Mouse (Mus musculus) CH12.LX (cell line): ENCODE data around the gene D1Pas1. TPM values are rescaled to one million over a fixed set of nuclear protein-coding genes. Genes with fewer than 3 reads are reported as not detected.

ENCODE experiments used
- DNase-seq: peaks from one replicate; pipeline ENCODE4 v3.0.0-alpha.2; 2013; ENCODE audit errors: extremely low read depth
- H3K27ac ChIP-seq: 2 replicates; pipeline ENCODE4 v1.5.1; 2012; ENCODE audit warnings: low read depth, mild to moderate bottlenecking, control low read depth, moderate library complexity; ENCODE audit not compliant: insufficient read depth
- H3K27me3 ChIP-seq: replicated peaks from 2 replicates; pipeline ENCODE3; 2012; ENCODE audit warnings: inconsistent platforms
- H3K36me3 ChIP-seq, 2 experiments: replicated peaks in 1 of 2; 2 replicates each; pipeline versions ENCODE3 to v1.6.1; 2012; ENCODE audit warnings: inconsistent platforms in 1 of 2, low read length in 1 of 2, mild to moderate bottlenecking in 1 of 2, mixed read lengths in 1 of 2, moderate library complexity in 1 of 2; ENCODE audit not compliant: control insufficient read depth in 1 of 2, insufficient read depth in 1 of 2
- H3K4me1 ChIP-seq, 2 experiments: 2 replicates each; pipeline ENCODE4 v1.6.1; 2012; ENCODE audit warnings: inconsistent platforms in 1 of 2, moderate library complexity in 1 of 2; ENCODE audit not compliant: insufficient read depth in 2 of 2, control insufficient read depth in 1 of 2
- H3K4me2 ChIP-seq: 2 replicates; pipeline ENCODE4 v1.6.1; 2012; ENCODE audit warnings: low read depth, mild to moderate bottlenecking, control low read depth; ENCODE audit not compliant: poor library complexity, insufficient read depth, severe bottlenecking
- H3K4me3 ChIP-seq, 3 experiments: fragments of 150-350 bp in 1 of 3; sonication (generic) in 1 of 3; replicated peaks in 1 of 3; 2 replicates each; pipeline versions ENCODE3 to v1.5.1; 2011 to 2012; ENCODE audit warnings: low read depth in 2 of 3, low read length in 2 of 3, mild to moderate bottlenecking in 2 of 3, moderate library complexity in 2 of 3, control low read depth in 1 of 3, improper control_type of control experiment in 1 of 3, inconsistent platforms in 1 of 3, mixed read lengths in 1 of 3; ENCODE audit not compliant: poor library complexity in 1 of 3
- H3K79me2 ChIP-seq: replicated peaks from 2 replicates; pipeline ENCODE4 v1.6.1; 2012; ENCODE audit warnings: mild to moderate bottlenecking, moderate library complexity; ENCODE audit not compliant: control insufficient read depth, poor library complexity, insufficient read depth, severe bottlenecking; ENCODE audit errors: extremely low read depth
- H3K9ac ChIP-seq: 2 replicates; pipeline ENCODE4 v1.6.1; 2012; ENCODE audit warnings: low read depth, mild to moderate bottlenecking, control low read depth, moderate library complexity; ENCODE audit not compliant: insufficient read depth
- H3K9me3 ChIP-seq: replicated peaks from 2 replicates; pipeline ENCODE3; 2012; ENCODE audit warnings: low read length, inconsistent platforms, mixed read lengths
- BHLHE40 ChIP-seq: IDR thresholded peaks from 2 replicates; pipeline ENCODE4 v1.6.1; 2011; ENCODE audit warnings: mild to moderate bottlenecking, low read depth, low read length, improper control_type of control experiment
- E2F4 ChIP-seq: IDR thresholded peaks from 2 replicates; pipeline ENCODE4 v1.6.1; 2011; ENCODE audit warnings: low read depth, low read length, improper control_type of control experiment; ENCODE audit not compliant: insufficient replicate concordance
- ELF1 ChIP-seq: IDR thresholded peaks from 2 replicates; pipeline ENCODE4 v1.6.1; 2014; ENCODE audit warnings: low read depth, mild to moderate bottlenecking, inconsistent platforms, low read length, improper control_type of control experiment
- EP300 ChIP-seq: IDR thresholded peaks from 2 replicates; pipeline ENCODE4 v1.6.1; 2011; ENCODE audit warnings: low read length, improper control_type of control experiment
- HCFC1 ChIP-seq: IDR thresholded peaks from 2 replicates; pipeline ENCODE4 v1.6.1; 2012; ENCODE audit warnings: low read depth, mild to moderate bottlenecking, inconsistent platforms, low read length, improper control_type of control experiment
- IRF4 ChIP-seq: IDR thresholded peaks from 2 replicates; pipeline ENCODE4 v1.6.1; 2014; ENCODE audit warnings: low read depth, mild to moderate bottlenecking, inconsistent platforms, low read length, improper control_type of control experiment
- JUN ChIP-seq: IDR thresholded peaks from 2 replicates; pipeline ENCODE4 v1.6.1; 2011; ENCODE audit warnings: low read depth, mild to moderate bottlenecking, low read length, improper control_type of control experiment, moderate library complexity; ENCODE audit not compliant: insufficient read depth
- JUND ChIP-seq: conservative IDR thresholded peaks from 2 replicates; pipeline ENCODE4 v1.6.1; 2011; ENCODE audit warnings: low read depth, low read length, improper control_type of control experiment
- KAT2A ChIP-seq: IDR thresholded peaks from 2 replicates; pipeline ENCODE4 v1.6.1; 2012; ENCODE audit warnings: low read length, improper control_type of control experiment, inconsistent platforms; ENCODE audit not compliant: insufficient replicate concordance
- MAFK ChIP-seq: IDR thresholded peaks from 2 replicates; pipeline ENCODE4 v1.6.1; 2011; ENCODE audit warnings: low read length, improper control_type of control experiment; ENCODE audit not compliant: insufficient replicate concordance
- MAX ChIP-seq: IDR thresholded peaks from 2 replicates; pipeline ENCODE4 v1.6.1; 2011; ENCODE audit warnings: low read length, improper control_type of control experiment
- MAZ ChIP-seq: IDR thresholded peaks from 2 replicates; pipeline ENCODE4 v1.6.1; 2012; ENCODE audit warnings: low read depth, mild to moderate bottlenecking, inconsistent platforms, low read length, improper control_type of control experiment, moderate library complexity
- MEF2A ChIP-seq: IDR thresholded peaks from 2 replicates; pipeline ENCODE4 v1.6.1; 2014; ENCODE audit warnings: low read depth, mild to moderate bottlenecking, inconsistent platforms, low read length, improper control_type of control experiment, borderline replicate concordance
- MXI1 ChIP-seq: IDR thresholded peaks from 2 replicates; pipeline ENCODE4 v1.6.1; 2011; ENCODE audit warnings: mild to moderate bottlenecking, low read depth, low read length, improper control_type of control experiment
- PAX5 ChIP-seq: IDR thresholded peaks from 2 replicates; pipeline ENCODE4 v1.6.1; 2012; ENCODE audit warnings: low read length, inconsistent platforms, mixed read lengths
- POLR2A ChIP-seq: IDR thresholded peaks from 2 replicates; pipeline ENCODE4 v1.6.1; 2011; ENCODE audit warnings: low read depth, mild to moderate bottlenecking, improper control_type of control experiment, low read length
- RAD21 ChIP-seq: IDR thresholded peaks from 2 replicates; pipeline ENCODE4 v1.6.1; 2011; ENCODE audit warnings: low read depth, mild to moderate bottlenecking, low read length, improper control_type of control experiment, moderate library complexity
- RCOR1 ChIP-seq: conservative IDR thresholded peaks from 2 replicates; pipeline ENCODE4 v1.6.1; 2012; ENCODE audit warnings: low read depth, mild to moderate bottlenecking, inconsistent platforms, low read length, improper control_type of control experiment
- SMC3 ChIP-seq: IDR thresholded peaks from 2 replicates; pipeline ENCODE4 v1.6.1; 2011; ENCODE audit warnings: low read depth, low read length, improper control_type of control experiment
- TCF12 ChIP-seq: IDR thresholded peaks from 2 replicates; pipeline ENCODE4 v1.6.1; 2014; ENCODE audit warnings: low read depth, mild to moderate bottlenecking, inconsistent platforms, low read length, improper control_type of control experiment
- USF1 ChIP-seq: IDR thresholded peaks from 2 replicates; pipeline ENCODE4 v1.6.1; 2014; ENCODE audit warnings: low read depth, mild to moderate bottlenecking, inconsistent platforms, low read length, improper control_type of control experiment
- USF2 ChIP-seq: conservative IDR thresholded peaks from 2 replicates; pipeline ENCODE4 v1.6.1; 2011; ENCODE audit warnings: low read depth, low read length, improper control_type of control experiment
- ZC3H11A ChIP-seq: IDR thresholded peaks from 2 replicates; pipeline ENCODE4 v1.6.1; 2012; ENCODE audit warnings: low read depth, mild to moderate bottlenecking, inconsistent platforms, low read length, improper control_type of control experiment
- ZKSCAN1 ChIP-seq: IDR thresholded peaks from 2 replicates; pipeline ENCODE4 v1.6.1; 2012; ENCODE audit warnings: low read depth, inconsistent platforms, low read length, improper control_type of control experiment, borderline replicate concordance
- ZMIZ1 ChIP-seq: IDR thresholded peaks from 2 replicates; pipeline ENCODE4 v1.6.1; 2012; ENCODE audit warnings: low read depth, mild to moderate bottlenecking, inconsistent platforms, low read length, improper control_type of control experiment
- ZNF384 ChIP-seq: IDR thresholded peaks from 2 replicates; pipeline ENCODE4 v1.6.1; 2012; ENCODE audit warnings: low read depth, low read length, improper control_type of control experiment, inconsistent platforms
- dilution Hi-C: fragments of 300-500 bp; cut with MboI; formaldehyde crosslinking; loops from 2 replicates; pipeline ENCODE4 v1.14.3; 2020; ENCODE audit warnings: low sequenced_read_pairs; ENCODE audit not compliant: extremely low pct_unique_long_range_greater_than_20kb, extremely low pct_ligation_motif_present
- in situ Hi-C: fragments of 300-500 bp; cut with MboI; formaldehyde crosslinking; loops from 3 replicates; pipeline ENCODE4 v1.14.3; 2019; ENCODE audit warnings: low sequenced_read_pairs, low pct_ligation_motif_present, low pct_unique_long_range_greater_than_20kb, mixed read lengths
- polyA plus RNA-seq: library from polyadenylated mRNA; unstranded; fragments of >175 nt; gene quantifications from 2 replicates; pipeline ENCODE4 v1.2.1, GENCODE M21; 2012; ENCODE audit warnings: low read depth; ENCODE audit not compliant: insufficient read length
- total RNA-seq, 2 experiments: library from RNA; depleted of rRNA; stranded (reverse); fragments of 300-350 nt in 1 of 2; fragments of >200 nt in 1 of 2; gene quantifications; 2 replicates each; pipeline ENCODE4 v1.2.3; 2012 to 2014

The D1Pas1 gene
- total and polyA plus RNA-seq, 3 experiments = not detected

GRCm38 (mm10) chr1:186930888-186931233 is 36.4 kb upstream of the D1Pas1 start:
- Histone ChIP-seq H3K4me2 (no peak overlapping the region), H3K9me3 (no peaks in the 10 kb centered on the region), H3K36me3 (no peaks in the 10 kb centered on the region), H3K9ac (no peak overlapping the region), H3K4me1 (peaks cover 0 to 12% of the 10 kb centered on the region in 2 experiments; a peak in 2 of 4 replicates), H3K27ac (no peak overlapping the region), H3K4me3 (no peak overlapping the region), H3K27me3 (no peaks in the 10 kb centered on the region), H3K79me2 (no peaks in the 10 kb centered on the region)
- dilution Hi-C loops = no loop called here
- no peak for TF ChIP-seq BHLHE40
- TF ChIP-seq TCF12 = no peak
- TF ChIP-seq MXI1 = no peak
- TF ChIP-seq ZNF384 = no peak
- no peak for TF ChIP-seq HCFC1
- TF ChIP-seq PAX5 = no peak
- no peak for TF ChIP-seq POLR2A
- TF ChIP-seq ZKSCAN1 = no peak
- TF ChIP-seq USF1 = no peak
- in situ Hi-C loops = no loop called here
- DNase-seq = no peak

- Histone ChIP-seq H3K4me3 (no peak overlapping the region), H3K4me2 (no peak overlapping the region), H3K9me3 (no peaks in the 10 kb centered on the region), H3K27ac (no peak overlapping the region), H3K36me3 (no peaks in the 10 kb centered on the region), H3K79me2 (no peaks in the 10 kb centered on the region), H3K4me1 (peaks cover 0 to 22% of the 10 kb centered on the region in 2 experiments; a peak in 2 of 4 replicates), H3K27me3 (no peaks in the 10 kb centered on the region), H3K9ac (no peak overlapping the region)
- DNase-seq = no peak
- dilution Hi-C loops (no loop called here), in situ Hi-C loops (no loop called here)
- TF ChIP-seq TCF12 (no peak), KAT2A (no peak), EP300 (no peak), MAZ (no peak), MAFK (no peak), HCFC1 (no peak), USF1 (no peak), RCOR1 (no peak)
These were observed 33.0 kb upstream of the D1Pas1 start for GRCm38 (mm10) chr1:186934205-186934604.

GRCm38 (mm10) chr1:186952381-186952780 is 14.8 kb upstream of the D1Pas1 start:
- Histone ChIP-seq H3K27me3 (no peaks in the 10 kb centered on the region), H3K9ac (no peak overlapping the region), H3K4me1 (peaks cover 0 to 5% of the 10 kb centered on the region in 2 experiments; a peak in 1 of 4 replicates), H3K36me3 (no peaks in the 10 kb centered on the region), H3K79me2 (no peaks in the 10 kb centered on the region), H3K9me3 (peaks cover 2% of the 10 kb centered on the region), H3K4me3 (no peak overlapping the region), H3K27ac (no peak overlapping the region), H3K4me2 (no peak overlapping the region)
- in situ Hi-C loops (loop anchor here (25.0 kb wide), 1 partner anchor 115 kb away; no protein-coding TSS in a partner anchor), dilution Hi-C loops (no loop called here)
- TF ChIP-seq USF2 = no peak
- no peak for TF ChIP-seq RAD21
- TF ChIP-seq MAX = no peak
- no peak for TF ChIP-seq E2F4
- TF ChIP-seq MEF2A = no peak
- no peak for TF ChIP-seq SMC3
- TF ChIP-seq JUND = no peak
- no peak for TF ChIP-seq ZC3H11A
- no peak for TF ChIP-seq POLR2A
- no peak for TF ChIP-seq ELF1
- no peak for TF ChIP-seq ZMIZ1
- TF ChIP-seq IRF4 = no peak
- TF ChIP-seq HCFC1 = no peak
- no peak for TF ChIP-seq JUN
- TF ChIP-seq BHLHE40 = no peak
- DNase-seq = no peak
